Mouse (Mus musculus): ENCODE results near the gene Tmed10. TPM values are rescaled to one million over a fixed set of nuclear protein-coding genes. Genes with fewer than 3 reads are reported as not detected.

Gene Tmed10
- 156 TPM for polyA plus RNA-seq (2014; fragmentation: Illumina TruSeq; extraction: RNeasy Lipid Tissue Mini Kit (QIAGEN cat#74804); ENCODE audit: insufficient read depth, low read depth, low replicate concordance)

GRCm38 (mm10) chr12:85374561-85375272, at the start of gene Tmed10:
Gene Tmed10 (minus strand): TSS chr12:85374847.

GRCm38 (mm10) chr12:85339243-85339729, 35.4 kb downstream of the Tmed10 start, which contains the start of gene Nek9:
Gene Nek9 (minus strand): TSS chr12:85339362.

Other genes with a start within 250 kb of the Tmed10 start
- gene Rps6kl1, start 223.6 kb downstream of the Tmed10 start, polyA plus RNA-seq (2014; fragmentation: Illumina TruSeq; extraction: RNeasy Lipid Tissue Mini Kit (QIAGEN cat#74804); ENCODE audit: insufficient read depth, low read depth, low replicate concordance): 0.41 TPM
- gene Pgf, start 197.1 kb downstream of the Tmed10 start, polyA plus RNA-seq (2014; fragmentation: Illumina TruSeq; extraction: RNeasy Lipid Tissue Mini Kit (QIAGEN cat#74804); ENCODE audit: insufficient read depth, low read depth, low replicate concordance): 5.2 TPM
- 43.1 TPM for gene Eif2b2, start 155.4 kb downstream of the Tmed10 start, polyA plus RNA-seq (2014; fragmentation: Illumina TruSeq; extraction: RNeasy Lipid Tissue Mini Kit (QIAGEN cat#74804); ENCODE audit: insufficient read depth, low read depth, low replicate concordance)
- 6.7 TPM for gene Mlh3, start 104.2 kb downstream of the Tmed10 start, polyA plus RNA-seq (2014; fragmentation: Illumina TruSeq; extraction: RNeasy Lipid Tissue Mini Kit (QIAGEN cat#74804); ENCODE audit: insufficient read depth, low read depth, low replicate concordance)
- 41.0 TPM for gene Acyp1, start 86.4 kb downstream of the Tmed10 start, polyA plus RNA-seq (2014; fragmentation: Illumina TruSeq; extraction: RNeasy Lipid Tissue Mini Kit (QIAGEN cat#74804); ENCODE audit: insufficient read depth, low read depth, low replicate concordance)
- gene Zc2hc1c, start 86.3 kb downstream of the Tmed10 start, polyA plus RNA-seq (2014; fragmentation: Illumina TruSeq; extraction: RNeasy Lipid Tissue Mini Kit (QIAGEN cat#74804); ENCODE audit: insufficient read depth, low read depth, low replicate concordance): 2.2 TPM
- gene Nek9, start 35.5 kb downstream of the Tmed10 start, polyA plus RNA-seq (2014; fragmentation: Illumina TruSeq; extraction: RNeasy Lipid Tissue Mini Kit (QIAGEN cat#74804); ENCODE audit: insufficient read depth, low read depth, low replicate concordance): 33.6 TPM
- gene Fos, start 99.0 kb upstream of the Tmed10 start, polyA plus RNA-seq (2014; fragmentation: Illumina TruSeq; extraction: RNeasy Lipid Tissue Mini Kit (QIAGEN cat#74804); ENCODE audit: insufficient read depth, low read depth, low replicate concordance): 31.6 TPM
- 21.4 TPM for gene Jdp2, start 224.2 kb upstream of the Tmed10 start, polyA plus RNA-seq (2014; fragmentation: Illumina TruSeq; extraction: RNeasy Lipid Tissue Mini Kit (QIAGEN cat#74804); ENCODE audit: insufficient read depth, low read depth, low replicate concordance)